Mouse (Mus musculus) MEL (cell line): Measurements from ENCODE around the gene Mrpl11. TPM values are rescaled to one million over a fixed set of nuclear protein-coding genes. Genes with fewer than 3 reads are reported as not detected.

ENCODE experiments used
- DNase-seq: peaks from one replicate; pipeline ENCODE4 v3.0.0; 2011; ENCODE audit warnings: low read depth, low spot score
- H3K27ac ChIP-seq: 2 replicates; pipeline ENCODE4 v1.5.1; 2012; ENCODE audit warnings: low read depth, mild to moderate bottlenecking, control low read depth, low read length, moderate library complexity; ENCODE audit not compliant: control insufficient read depth
- H3K27me3 ChIP-seq, 2 experiments: fragments of 150-350 bp in 1 of 2; sonication (generic) in 1 of 2; 2 replicates each; pipeline ENCODE4 v1.6.1; 2012; ENCODE audit warnings: low read length in 2 of 2, mild to moderate bottlenecking in 2 of 2, improper control_type of control experiment in 1 of 2, moderate library complexity in 1 of 2; ENCODE audit not compliant: insufficient read depth in 2 of 2, control insufficient read depth in 1 of 2
- H3K36me3 ChIP-seq, 2 experiments: 2 replicates each; pipeline ENCODE4 v1.6.1; 2012 to 2014; ENCODE audit warnings: low read length in 2 of 2, improper control_type of control experiment in 1 of 2, inconsistent platforms in 1 of 2, mild to moderate bottlenecking in 1 of 2; ENCODE audit not compliant: insufficient read depth in 2 of 2, control insufficient read depth in 1 of 2
- H3K4me1 ChIP-seq, 2 experiments: fragments of 150-350 bp in 1 of 2; sonication (generic) in 1 of 2; 2 replicates each; pipeline ENCODE4 v1.6.1; 2012; ENCODE audit warnings: low read length in 2 of 2, improper control_type of control experiment in 1 of 2, mild to moderate bottlenecking in 1 of 2; ENCODE audit not compliant: insufficient read depth in 2 of 2, control insufficient read depth in 1 of 2
- H3K4me3 ChIP-seq, 2 experiments: fragments of 150-350 bp in 1 of 2; sonication (generic) in 1 of 2; 2 replicates each; pipeline ENCODE4 v1.5.1; 2012; ENCODE audit warnings: low read depth in 2 of 2, low read length in 2 of 2, mild to moderate bottlenecking in 2 of 2, moderate library complexity in 2 of 2, control low read depth in 1 of 2, improper control_type of control experiment in 1 of 2; ENCODE audit not compliant: control insufficient read depth in 1 of 2, insufficient read depth in 1 of 2
- H3K79me2 ChIP-seq: 2 replicates; pipeline ENCODE4 v1.6.1; 2012; ENCODE audit warnings: mild to moderate bottlenecking, low read length, moderate library complexity; ENCODE audit not compliant: control insufficient read depth, poor library complexity, insufficient read depth
- H3K9ac ChIP-seq: 2 replicates; pipeline ENCODE4 v1.6.1; 2012; ENCODE audit warnings: low read depth, mild to moderate bottlenecking, control low read depth, low read length, moderate library complexity; ENCODE audit not compliant: control insufficient read depth, poor library complexity, severe bottlenecking
- H3K9me3 ChIP-seq: fragments of 150-350 bp; sonication (generic); replicated peaks from 2 replicates; pipeline ENCODE4 v1.6.1; 2012; ENCODE audit warnings: mild to moderate bottlenecking, low read length, improper control_type of control experiment, moderate library complexity; ENCODE audit not compliant: insufficient read depth
- BHLHE40 ChIP-seq: IDR thresholded peaks from 2 replicates; pipeline ENCODE4 v1.6.1; 2012; ENCODE audit warnings: low read depth, mild to moderate bottlenecking, inconsistent platforms, low read length, improper control_type of control experiment, borderline replicate concordance
- ELF1 ChIP-seq: IDR thresholded peaks from 2 replicates; pipeline ENCODE4 v1.6.1; 2014; ENCODE audit warnings: low read depth, mild to moderate bottlenecking, inconsistent platforms, low read length, improper control_type of control experiment, moderate library complexity
- EP300 ChIP-seq, 2 experiments: IDR thresholded peaks; 2 replicates each; pipeline ENCODE4 v1.6.1; 2011; ENCODE audit warnings: improper control_type of control experiment in 2 of 2, low read length in 2 of 2, low read depth in 1 of 2, mild to moderate bottlenecking in 1 of 2
- GABPA ChIP-seq: IDR thresholded peaks from 2 replicates; pipeline ENCODE4 v1.6.1; 2012; ENCODE audit warnings: low read depth, mild to moderate bottlenecking, inconsistent platforms, low read length, improper control_type of control experiment, moderate library complexity
- GATA1 ChIP-seq: IDR thresholded peaks from 2 replicates; pipeline ENCODE4 v1.6.1; 2011; ENCODE audit warnings: low read depth, low read length, improper control_type of control experiment
- HCFC1 ChIP-seq: IDR thresholded peaks from 2 replicates; pipeline ENCODE4 v1.6.1; 2012; ENCODE audit warnings: low read depth, mild to moderate bottlenecking, inconsistent platforms, low read length, improper control_type of control experiment, moderate library complexity
- JUND ChIP-seq: IDR thresholded peaks from 2 replicates; pipeline ENCODE4 v1.6.1; 2011; ENCODE audit warnings: low read depth, mild to moderate bottlenecking, improper control_type of control experiment, low read length
- KAT2A ChIP-seq: conservative IDR thresholded peaks from 2 replicates; pipeline ENCODE4 v1.6.1; 2012; ENCODE audit warnings: low read depth, low read length, improper control_type of control experiment, inconsistent platforms
- MEF2A ChIP-seq: IDR thresholded peaks from 2 replicates; pipeline ENCODE4 v1.6.1; 2014; ENCODE audit warnings: low read depth, mild to moderate bottlenecking, inconsistent platforms, low read length, improper control_type of control experiment; ENCODE audit not compliant: poor library complexity, insufficient replicate concordance, severe bottlenecking; ENCODE audit errors: extremely low read depth
- MXI1 ChIP-seq: IDR thresholded peaks from 2 replicates; pipeline ENCODE4 v1.6.1; 2011; ENCODE audit warnings: mild to moderate bottlenecking, low read depth, low read length, improper control_type of control experiment
- MYB ChIP-seq: IDR thresholded peaks from 2 replicates; pipeline ENCODE4 v1.6.1; 2011; ENCODE audit warnings: mild to moderate bottlenecking, low read depth, low read length, improper control_type of control experiment
- MYC ChIP-seq: IDR thresholded peaks from 2 replicates; pipeline ENCODE4 v1.6.1; 2011; ENCODE audit warnings: low read depth, mild to moderate bottlenecking, low read length, improper control_type of control experiment, moderate library complexity
- RCOR1 ChIP-seq: IDR thresholded peaks from 2 replicates; pipeline ENCODE4 v1.6.1; 2012; ENCODE audit warnings: low read depth, mild to moderate bottlenecking, inconsistent platforms, low read length, improper control_type of control experiment
- TAL1 ChIP-seq: IDR thresholded peaks from 2 replicates; pipeline ENCODE4 v1.6.1; 2012; ENCODE audit warnings: mild to moderate bottlenecking, inconsistent platforms, low read length, moderate library complexity, mixed read lengths
- TCF12 ChIP-seq: IDR thresholded peaks from 2 replicates; pipeline ENCODE4 v1.6.1; 2014; ENCODE audit warnings: low read depth, mild to moderate bottlenecking, inconsistent platforms, low read length, improper control_type of control experiment, moderate library complexity
- USF1 ChIP-seq: IDR thresholded peaks from 2 replicates; pipeline ENCODE4 v1.6.1; 2014; ENCODE audit warnings: low read depth, mild to moderate bottlenecking, inconsistent platforms, low read length, improper control_type of control experiment, moderate library complexity
- USF2 ChIP-seq, 2 experiments: IDR thresholded peaks; 2 replicates each; pipeline ENCODE4 v1.6.1; 2011 to 2012; ENCODE audit warnings: improper control_type of control experiment in 2 of 2, low read length in 2 of 2, borderline replicate concordance in 1 of 2, inconsistent platforms in 1 of 2, low read depth in 1 of 2, mild to moderate bottlenecking in 1 of 2; ENCODE audit not compliant: insufficient read depth in 1 of 2
- ZC3H11A ChIP-seq: IDR thresholded peaks from 2 replicates; pipeline ENCODE4 v1.6.1; 2012; ENCODE audit warnings: low read depth, mild to moderate bottlenecking, inconsistent platforms, low read length, improper control_type of control experiment
- polyA plus RNA-seq, 2 experiments: library from polyadenylated mRNA; stranded (reverse) in 1 of 2; unstranded in 1 of 2; fragments of >175 nt in 1 of 2; fragments of >200 nt in 1 of 2; gene quantifications; 2 replicates each; pipeline versions ENCODE4 v1.2.1 to v1.2.4; 2012; ENCODE audit warnings: low replicate concordance in 2 of 2, low read depth in 1 of 2; ENCODE audit not compliant: insufficient read length in 2 of 2, insufficient read depth in 1 of 2, missing spikeins in 1 of 2
- total RNA-seq: library from RNA; depleted of rRNA; stranded (reverse); fragments of 300-350 nt; gene quantifications from 2 replicates; pipeline ENCODE4 v1.2.3, GENCODE M21; 2012

Gene Mrpl11
- total and polyA plus RNA-seq, 3 experiments, result 108 to 317 (median 124) TPM

- Histone ChIP-seq H3K9ac (no peak overlapping the region), H3K4me3 (no peak overlapping the region), H3K4me1 (no peaks in the 10 kb centered on the region), H3K27me3 (peaks cover 0 to 4% of the 10 kb centered on the region in 2 experiments; a peak in 3 of 4 replicates), H3K27ac (no peak overlapping the region), H3K36me3 (no peaks in the 10 kb centered on the region), H3K9me3 (no peaks in the 10 kb centered on the region), H3K79me2 (no peaks in the 10 kb centered on the region)
- DNase-seq, result no peak
- TF ChIP-seq MXI1, result no peak
- no peak for TF ChIP-seq EP300 (IDR thresholded peaks at IDR 0.05; ENCODE audit: low read depth in 1 of 2, low read length in 2 of 2)
- TF ChIP-seq MYB, result no peak
- TF ChIP-seq GABPA, result no peak
- TF ChIP-seq MYC, result no peak
- no peak for TF ChIP-seq HCFC1
- TF ChIP-seq BHLHE40, result no peak
- TF ChIP-seq RCOR1, result no peak
Observed at GRCm38 (mm10) chr19:5004925-5005324, 43.0 kb downstream of the Mrpl11 start.

GRCm38 (mm10) chr19:5013138-5013537 is 51.2 kb downstream of the Mrpl11 start:
- peaks cover 0 to 3% of the 10 kb centered on the region in 2 experiments; a peak in 1 of 4 replicates for H3K36me3 ChIP-seq
- H3K4me1 ChIP-seq, result peaks cover 0 to 5% of the 10 kb centered on the region in 2 experiments; a peak in 2 of 4 replicates
- no peak for TF ChIP-seq TCF12
- TF ChIP-seq USF1, result no peak
- no peak for TF ChIP-seq BHLHE40
- no peak for TF ChIP-seq HCFC1
- no peak for TF ChIP-seq MEF2A
- TF ChIP-seq ZC3H11A, result no peak
- TF ChIP-seq TAL1, result no peak
- no peak for TF ChIP-seq JUND
- TF ChIP-seq KAT2A, result no peak
- no peak for TF ChIP-seq ELF1
- TF ChIP-seq MYB, result no peak
- TF ChIP-seq GATA1, result no peak
- TF ChIP-seq USF2 (IDR thresholded peaks at IDR 0.05; ENCODE audit: borderline replicate concordance in 1 of 2, insufficient read depth in 1 of 2, low read depth in 1 of 2, low read length in 2 of 2), result no peak
- no peak for TF ChIP-seq EP300 (IDR thresholded peaks at IDR 0.05; ENCODE audit: low read depth in 1 of 2, low read length in 2 of 2)
- TF ChIP-seq MXI1, result no peak
- no peaks in the 10 kb centered on the region; a peak in 1 of 4 replicates for H3K27me3 ChIP-seq
- H3K27ac ChIP-seq, result no peak overlapping the region
- H3K79me2 ChIP-seq, result no peaks in the 10 kb centered on the region
- H3K9ac ChIP-seq, result no peak overlapping the region
- no peaks in the 10 kb centered on the region for H3K9me3 ChIP-seq
- H3K4me3 ChIP-seq, result no peak overlapping the region
- no peak for DNase-seq
